Mouse (Mus musculus) layer of hippocampus, postnatal 36 days (tissue): Measurements from ENCODE around the gene Ttc9c. TPM values are rescaled to one million over a fixed set of nuclear protein-coding genes. Genes with fewer than 3 reads are reported as not detected.
"Not testable (repeated sequence)": the region's sequence is repeated elsewhere in the genome, so short reads cannot be mapped to it uniquely, and the experiment has no call there.

ENCODE experiments used
- DNase-seq, 2 experiments: peaks; one replicate each; pipeline ENCODE4 v3.0.0; 2022
- total RNA-seq, 2 experiments: library from RNA; stranded (reverse); gene quantifications; 2 replicates each; pipeline ENCODE4 v1.2.3; 2021

Ttc9c gene
- total RNA-seq: 10 to 100 TPM; 36.5 to 37.3 TPM

DNA sequence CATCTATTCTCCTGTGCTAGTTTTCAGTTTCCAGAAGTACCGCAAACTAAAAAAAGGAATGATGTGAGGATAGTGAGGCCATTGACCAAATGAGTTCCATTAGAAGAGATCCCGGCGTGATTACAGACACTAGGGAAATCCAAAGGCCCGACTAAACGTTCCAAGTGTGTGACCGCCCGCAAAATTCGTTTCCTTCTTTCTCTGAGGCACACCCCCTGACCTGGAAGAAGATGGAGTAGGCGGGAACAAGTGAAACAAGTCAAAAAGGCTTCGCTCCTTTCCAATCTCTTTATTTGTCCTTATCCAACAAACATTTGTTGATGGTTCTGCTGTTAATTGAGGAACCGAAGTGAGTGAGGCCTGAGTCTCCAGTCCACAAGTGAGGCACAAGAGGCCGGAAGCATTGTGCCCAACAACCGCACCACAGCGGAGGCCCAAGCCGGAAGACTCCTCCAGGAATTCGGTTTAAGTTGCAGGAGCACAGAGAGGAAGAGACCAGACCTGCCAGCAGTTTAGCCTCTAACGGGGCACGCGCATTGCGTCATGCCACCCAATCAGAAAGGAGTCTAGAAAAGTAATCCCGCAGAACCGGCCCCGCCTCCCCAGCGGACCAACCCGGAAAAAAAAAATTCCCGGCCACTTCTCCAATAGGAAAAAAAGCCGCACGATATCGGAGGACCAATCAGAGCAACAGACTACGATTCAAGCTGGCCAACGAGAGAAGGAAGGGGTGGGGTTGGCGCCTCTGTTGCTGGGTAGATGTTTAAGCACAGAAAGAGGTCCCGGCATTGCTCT, at the start of gene Ttc9c:
Gene Ttc9c, minus strand, starts transcription at position 533 of the 795 bp plus-strand sequence.
- peak; percentile 95 to 97 for DNase-seq

GRCm38 (mm10) chr19:8864265-8864664, 45.1 kb upstream of the Ttc9c start:
- no peak for DNase-seq

DNA sequence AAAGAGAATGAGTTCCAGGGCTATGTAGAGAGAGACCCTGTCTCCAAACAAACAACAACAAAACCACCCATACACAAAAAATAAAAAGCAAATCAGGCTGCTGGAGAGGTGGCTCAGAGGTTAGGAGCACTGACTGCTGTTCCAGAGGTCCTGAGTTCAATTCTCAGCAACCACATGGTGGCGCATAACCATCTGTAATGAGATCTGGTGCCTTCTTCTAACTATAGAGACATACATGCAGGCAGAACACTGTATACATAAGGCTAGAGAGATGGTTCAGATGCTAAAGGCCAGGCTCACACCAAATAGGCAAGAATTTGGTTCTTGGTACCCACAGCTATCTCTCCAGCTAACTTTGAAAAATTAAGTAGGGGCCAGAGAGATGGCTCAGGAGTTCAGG, 39.9 kb upstream of the Ttc9c start:
- no peak for DNase-seq

DNA sequence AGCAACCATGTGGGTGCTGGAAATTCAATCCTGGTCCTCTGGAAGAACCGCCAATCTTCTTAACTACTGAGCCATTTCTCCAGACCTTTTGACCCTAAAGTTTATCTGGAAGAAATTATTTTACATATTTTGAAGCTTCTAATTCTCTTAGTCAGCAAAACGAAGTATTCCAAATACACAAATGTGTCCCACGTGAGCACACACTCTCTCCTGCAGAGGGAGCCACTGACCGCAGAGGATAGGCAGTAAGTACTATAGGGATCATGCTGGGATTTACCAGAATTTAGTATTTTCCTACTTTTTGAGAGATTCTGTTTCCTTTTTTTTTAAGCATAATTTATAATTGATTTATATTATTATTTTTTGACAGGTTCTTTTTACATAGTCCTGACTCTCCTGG, 38.6 kb upstream of the Ttc9c start:
- DNase-seq: no peak

- DNase-seq: no peak
Measured at GRCm38 (mm10) chr19:8853117-8853516, 34.0 kb upstream of the Ttc9c start.

GRCm38 (mm10) chr19:8852236-8852928, 33.2 kb upstream of the Ttc9c start:
- DNase-seq: no peak

- no peak for DNase-seq
Measured at GRCm38 (mm10) chr19:8851639-8852038, 32.5 kb upstream of the Ttc9c start.

DNA sequence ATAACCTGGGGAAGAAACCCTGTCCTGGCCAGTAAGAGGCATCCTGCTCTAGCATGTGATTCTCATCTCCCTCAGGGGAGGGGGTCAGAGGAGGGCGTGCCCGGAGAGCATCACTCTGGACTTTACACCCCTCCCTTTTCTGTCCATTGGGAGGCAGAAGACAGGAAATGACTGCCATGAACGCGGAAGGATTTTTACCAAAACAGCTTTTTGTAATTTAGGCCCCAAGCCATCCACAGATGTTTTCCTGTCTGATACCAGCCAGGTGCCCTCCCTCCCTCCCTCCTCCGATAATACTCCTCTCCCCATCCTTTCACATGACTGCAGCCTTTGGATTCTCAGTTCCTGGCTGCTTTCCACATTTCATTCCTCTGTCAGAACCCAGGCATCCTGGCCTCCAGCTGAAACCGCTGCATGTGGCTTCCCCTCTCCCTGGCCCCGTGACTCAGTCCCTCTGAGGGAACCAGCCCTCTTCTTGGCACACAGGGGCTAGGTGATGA, 31.3 kb upstream of the Ttc9c start, which contains the start of gene Lrrn4cl:
Gene Lrrn4cl, plus strand, starts transcription at position 367 of the 500 bp plus-strand sequence.
- no peak for DNase-seq

DNA sequence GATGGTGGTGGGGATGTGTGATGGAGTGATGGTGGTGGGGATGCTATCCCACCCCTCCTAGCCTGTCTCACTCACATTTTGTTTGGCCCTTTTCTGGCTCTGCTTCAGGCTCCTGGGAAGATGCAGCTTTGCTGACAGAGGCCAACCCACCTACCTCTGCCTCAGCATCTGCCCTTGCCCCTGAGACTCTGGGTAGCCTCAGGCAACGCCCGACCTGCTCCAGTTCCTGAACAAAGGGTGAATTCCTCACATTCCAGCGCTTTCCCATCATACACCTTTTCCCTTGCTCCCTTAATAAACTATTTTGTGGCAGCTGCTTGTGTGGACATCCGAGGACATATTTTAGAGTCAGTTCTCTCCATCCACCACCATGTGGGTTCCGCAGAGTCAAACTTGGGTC, 29.2 kb upstream of the Ttc9c start:
- DNase-seq: no peak

DNA sequence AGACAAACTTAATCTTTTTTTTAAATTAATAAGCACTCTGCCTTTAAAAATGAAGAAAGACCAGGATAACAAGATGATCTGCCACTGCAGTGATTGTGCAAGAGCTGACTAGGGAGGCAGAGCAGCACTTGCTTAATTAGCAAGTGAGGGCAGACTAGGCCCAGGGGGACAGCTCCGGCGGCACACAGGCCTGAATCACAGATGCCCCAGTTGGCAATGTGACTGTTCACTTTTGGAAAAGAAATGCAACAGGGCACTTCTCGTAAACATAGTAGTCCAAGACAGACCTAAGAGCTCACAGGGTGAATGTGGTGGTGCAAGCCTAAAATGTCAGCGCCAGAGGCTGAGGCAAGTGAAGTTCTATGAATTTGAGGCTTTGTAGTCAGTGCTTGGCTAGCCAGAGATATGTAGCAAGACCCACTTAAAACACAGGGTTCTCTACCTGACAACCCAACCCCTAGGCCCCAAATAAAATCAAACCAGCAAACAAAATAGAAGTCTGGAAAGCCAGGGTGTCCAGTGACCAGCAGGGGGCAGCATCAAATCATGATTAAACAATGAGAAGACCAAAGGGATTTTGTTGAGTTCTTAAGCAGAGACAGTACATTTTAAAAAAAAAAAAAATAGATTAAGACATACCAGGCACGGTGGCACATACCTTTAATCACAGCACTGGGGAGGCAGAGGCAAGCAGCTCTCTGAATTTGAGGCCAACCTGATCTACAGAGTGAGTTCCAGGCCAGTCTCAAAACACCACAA, 25.4 kb upstream of the Ttc9c start:
- DNase-seq: peak; percentile 55 to 69

GRCm38 (mm10) chr19:8842961-8843360, 23.8 kb upstream of the Ttc9c start:
- no peak for DNase-seq

DNA sequence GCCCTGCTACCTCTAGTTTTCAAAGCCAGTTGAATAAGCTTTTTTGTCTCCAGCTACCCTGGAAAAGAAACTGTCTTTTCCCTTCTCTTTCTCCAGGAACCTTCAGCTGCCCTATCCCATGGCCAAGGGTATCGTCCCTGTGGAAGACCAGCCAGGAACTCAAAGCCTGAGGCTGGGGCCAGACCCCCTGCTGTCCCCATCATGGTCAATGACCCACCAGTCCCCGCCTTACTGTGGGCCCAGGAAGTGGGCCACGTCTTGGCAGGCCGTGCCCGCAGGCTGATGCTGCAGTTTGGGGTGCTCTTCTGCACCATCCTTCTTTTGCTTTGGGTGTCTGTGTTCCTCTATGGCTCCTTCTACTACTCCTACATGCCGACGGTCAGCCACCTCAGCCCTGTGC, 21.9 kb upstream of the Ttc9c start:
- DNase-seq: no peak

DNA sequence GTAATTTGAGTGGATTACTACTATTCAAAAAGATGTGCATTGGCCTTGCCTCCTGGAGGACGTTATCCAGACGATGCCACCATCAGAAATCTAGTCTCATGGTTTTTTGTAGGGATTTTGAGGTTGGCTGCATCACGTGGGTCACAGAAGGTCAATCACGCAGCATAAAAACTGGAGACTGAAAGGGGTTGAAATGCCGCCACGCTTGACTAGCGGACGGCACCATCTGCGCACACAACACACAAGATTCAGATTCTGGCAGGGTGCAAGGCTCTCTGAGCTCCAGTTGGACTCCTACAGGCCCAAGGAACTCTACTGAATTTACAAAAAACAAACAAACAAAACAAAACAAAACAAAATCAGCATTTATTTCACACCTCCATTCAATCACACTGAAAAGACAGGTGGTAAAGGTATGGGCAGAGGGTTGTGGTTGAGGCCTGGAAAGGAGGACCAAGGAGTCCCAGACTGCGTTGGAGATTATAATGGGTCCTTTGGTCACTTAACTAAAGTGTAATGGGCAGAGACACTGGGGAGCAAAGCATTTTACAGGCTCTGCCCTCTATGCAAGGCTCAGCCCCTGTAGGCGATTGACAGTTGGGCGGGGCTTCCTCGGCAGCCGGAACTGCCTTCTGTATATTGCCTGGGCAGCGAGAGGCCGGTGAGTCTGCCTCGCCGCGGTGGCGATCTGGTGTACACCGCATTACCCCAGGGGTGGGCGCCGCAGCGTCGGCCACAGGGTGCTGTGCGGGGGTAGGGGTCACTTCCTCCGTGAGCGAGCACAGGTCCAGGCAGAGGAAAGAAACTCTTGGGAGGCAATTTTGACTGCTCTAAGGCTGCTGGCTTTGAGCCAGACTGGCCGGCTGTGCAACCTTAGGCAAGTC, 21.0 kb upstream of the Ttc9c start:
- peak; percentile 76 to 77 for DNase-seq

GRCm38 (mm10) chr19:8839103-8839907, 20.2 kb upstream of the Ttc9c start, which contains the start of gene Gng3:
TSS of gene Gng3 (minus strand) at chr19:8839194.
- peak; percentile 76 to 77 for DNase-seq

DNA sequence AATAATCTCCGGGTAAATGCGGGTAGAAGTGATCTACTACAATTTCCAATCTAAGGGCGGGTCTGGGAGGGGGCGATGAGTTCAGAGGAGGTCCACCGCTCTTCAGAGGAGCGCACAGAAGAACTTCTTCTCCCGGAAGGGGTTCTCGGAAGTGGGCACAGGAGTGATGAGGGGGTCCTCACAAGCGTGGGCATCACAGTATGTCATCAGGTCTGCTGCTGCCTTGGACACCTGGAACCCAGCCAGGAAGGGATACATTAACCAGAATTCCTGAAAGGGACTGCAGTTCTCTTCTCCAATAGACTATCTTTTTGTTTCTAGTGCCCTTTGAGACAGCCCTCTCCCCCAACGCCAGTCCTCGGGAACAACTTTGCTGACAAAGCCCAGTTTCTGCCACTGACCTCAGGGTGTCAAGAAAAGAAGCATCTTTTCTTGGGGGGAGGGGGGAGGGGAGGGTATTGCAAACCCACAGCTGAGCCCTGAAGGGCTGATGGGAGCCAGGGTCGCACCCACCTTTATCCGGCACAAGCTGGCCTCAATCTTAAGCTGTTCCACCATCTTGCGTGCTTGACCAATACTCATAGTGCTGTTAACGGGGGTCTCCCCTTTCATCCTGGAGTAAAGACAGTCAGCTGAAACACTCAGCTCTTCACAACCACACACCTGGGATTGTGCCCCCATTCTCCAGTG, 19.1 kb upstream of the Ttc9c start:
- peak; percentile 28 to 38 for DNase-seq

GRCm38 (mm10) chr19:8837251-8837791, 18.2 kb upstream of the Ttc9c start, which contains the start of gene Bscl2:
TSS of gene Bscl2 (plus strand) at chr19:8837467.
- peak; percentile 87 to 88 for DNase-seq

- DNase-seq: not testable (repeated sequence)
Measured at GRCm38 (mm10) chr19:8836327-8836726, 17.2 kb upstream of the Ttc9c start.

DNA sequence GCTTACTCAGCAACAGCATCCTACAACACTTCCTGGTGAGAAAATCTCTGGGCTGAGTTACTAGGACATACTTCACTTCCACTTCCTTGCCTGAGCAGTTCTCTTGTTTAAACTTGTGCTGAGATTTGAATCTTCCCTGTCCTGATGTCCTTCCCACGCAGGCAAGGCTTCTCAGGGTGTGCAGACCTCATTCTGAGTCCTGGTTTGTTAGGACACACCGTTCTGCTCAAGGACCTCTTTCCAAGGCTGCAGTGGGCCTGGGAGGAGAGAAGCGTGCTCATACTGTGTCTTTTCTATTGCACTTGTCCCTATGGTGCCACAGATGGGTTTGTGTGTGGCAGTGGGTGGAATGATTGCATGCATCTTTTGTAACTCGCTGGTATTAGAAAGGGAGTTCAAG, 13.8 kb upstream of the Ttc9c start:
- peak in 1 of 2 experiments; percentile 28 for DNase-seq

GRCm38 (mm10) chr19:8831262-8831661, 12.1 kb upstream of the Ttc9c start:
- DNase-seq: no peak

DNA sequence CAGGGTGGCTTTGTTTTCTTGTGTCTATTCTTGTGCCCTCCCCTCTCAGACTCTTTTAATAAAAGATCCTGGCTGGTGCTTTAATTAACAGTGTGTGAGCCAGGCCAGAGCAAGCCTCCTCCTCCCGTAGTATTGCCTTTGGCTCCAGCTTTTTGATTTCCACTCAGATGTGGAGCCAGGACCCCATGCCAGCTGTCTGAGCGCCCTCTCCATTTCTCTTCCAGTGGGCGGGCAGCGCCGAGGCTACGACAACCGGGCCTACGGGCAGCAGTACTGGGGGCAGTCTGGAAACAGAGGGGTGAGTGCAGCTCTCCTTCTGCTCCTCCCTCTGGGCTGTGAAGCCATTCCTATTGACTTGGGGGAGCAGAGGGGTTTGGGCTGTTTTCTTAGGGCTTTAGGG, 11.5 kb upstream of the Ttc9c start:
- DNase-seq: peak; percentile 43 to 49
